Mouse (Mus musculus): ENCODE results near the gene Snx12. TPM values are rescaled to one million over a fixed set of nuclear protein-coding genes. Genes with fewer than 3 reads are reported as not detected.
"Not testable (repeated sequence)": the region's sequence is repeated elsewhere in the genome, so short reads cannot be mapped to it uniquely, and the experiment has no call there.

The Snx12 gene
- total RNA-seq, 2 experiments from 2014 or later: 47.4 to 58.4 TPM

- no peak for DNase-seq (ENCODE audit: low spot score in 2 of 2)
Measured at GRCm38 (mm10) chrX:101156369-101156768, 66.0 kb downstream of the Snx12 start.

DNA sequence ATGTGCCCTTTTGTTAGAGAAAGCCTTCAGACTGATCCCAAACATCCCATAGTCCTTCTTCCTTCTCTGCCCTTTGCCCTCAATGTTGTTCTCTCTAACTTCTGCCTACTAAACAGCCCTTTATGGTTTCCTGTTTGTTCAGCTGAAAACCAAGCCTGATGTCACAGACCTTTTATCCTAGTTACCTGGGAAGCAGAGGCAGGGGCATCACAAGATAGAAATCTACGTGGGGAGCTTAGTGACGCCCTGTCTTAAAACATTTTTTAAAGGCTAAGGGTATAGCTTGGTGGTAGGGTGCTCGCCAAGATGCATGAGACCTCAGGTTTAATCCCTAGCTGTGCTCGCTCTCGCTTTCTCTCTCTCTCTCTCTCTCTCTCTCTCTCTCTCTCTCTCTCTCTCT lies 74.9 kb downstream of the Snx12 start:
- no peak for DNase-seq (ENCODE audit: low spot score in 2 of 2)

- peak in 1 of 2 experiments; percentile 7 for DNase-seq (ENCODE audit: low spot score in 2 of 2)
Measured at GRCm38 (mm10) chrX:101131992-101132791, 90.2 kb downstream of the Snx12 start.

DNA sequence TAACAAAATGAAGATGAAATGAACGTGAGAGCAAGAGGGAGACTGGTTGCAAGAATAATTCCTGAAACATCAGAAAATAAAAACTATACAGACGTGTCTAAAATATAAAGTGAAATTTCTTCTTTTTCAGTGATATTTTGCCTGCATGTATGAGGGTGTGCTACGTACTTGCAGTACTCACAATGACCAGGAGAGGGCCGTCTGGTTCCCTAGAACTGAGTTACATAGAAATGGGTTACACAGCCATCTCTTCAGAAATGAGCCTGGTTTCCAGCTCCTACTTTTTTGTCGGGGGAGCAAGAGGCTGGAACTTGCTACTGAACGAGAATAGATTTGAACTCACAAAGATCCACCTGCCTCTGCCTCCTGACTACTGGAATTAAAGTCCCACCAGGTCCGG lies 91.4 kb downstream of the Snx12 start:
- DNase-seq (ENCODE audit: low spot score in 2 of 2): peak; percentile 21 to 61

DNA sequence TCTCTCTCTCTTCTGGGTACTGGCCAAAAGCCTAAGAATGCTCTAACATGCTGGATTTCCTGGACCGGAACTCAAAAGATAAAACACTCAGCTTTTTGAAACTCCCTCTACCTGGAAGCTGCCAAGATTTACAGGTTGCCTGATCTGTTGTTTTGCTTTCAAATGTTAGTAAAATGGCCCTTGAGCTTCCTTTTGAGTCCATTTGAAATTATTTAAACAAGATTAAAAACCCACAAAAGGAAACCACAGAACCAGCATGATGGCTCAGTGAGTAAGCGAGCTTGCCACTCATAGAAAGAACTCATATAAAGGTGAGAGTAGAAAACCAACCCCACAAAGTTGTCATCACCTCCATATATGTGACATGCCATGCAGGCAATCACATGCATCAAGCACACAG lies 93.8 kb downstream of the Snx12 start:
- DNase-seq (ENCODE audit: low spot score in 2 of 2): no peak

DNA sequence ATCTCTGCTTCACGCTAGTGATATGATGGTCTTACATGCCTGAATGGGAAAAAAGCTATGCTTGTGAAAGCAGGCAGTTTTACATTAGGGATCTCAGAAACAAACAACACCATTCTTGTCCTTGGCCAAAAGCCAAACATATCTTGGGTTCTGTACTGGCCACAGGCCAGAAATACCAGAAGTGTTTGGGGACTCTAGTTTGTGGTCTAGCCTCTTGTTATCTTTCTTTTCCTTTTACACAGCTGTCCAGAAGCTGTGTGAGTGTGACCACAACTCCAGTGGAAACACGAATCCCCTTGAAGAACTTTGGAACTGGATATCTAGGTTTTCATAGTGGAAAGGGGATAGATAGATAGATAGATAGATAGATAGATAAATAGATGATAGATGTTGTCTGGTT lies 95.4 kb downstream of the Snx12 start:
- DNase-seq (ENCODE audit: low spot score in 2 of 2): no peak

- peak in 1 of 2 experiments; percentile 10 for DNase-seq (ENCODE audit: low spot score in 2 of 2)
Measured at GRCm38 (mm10) chrX:101126474-101126955, 95.8 kb downstream of the Snx12 start.

DNA sequence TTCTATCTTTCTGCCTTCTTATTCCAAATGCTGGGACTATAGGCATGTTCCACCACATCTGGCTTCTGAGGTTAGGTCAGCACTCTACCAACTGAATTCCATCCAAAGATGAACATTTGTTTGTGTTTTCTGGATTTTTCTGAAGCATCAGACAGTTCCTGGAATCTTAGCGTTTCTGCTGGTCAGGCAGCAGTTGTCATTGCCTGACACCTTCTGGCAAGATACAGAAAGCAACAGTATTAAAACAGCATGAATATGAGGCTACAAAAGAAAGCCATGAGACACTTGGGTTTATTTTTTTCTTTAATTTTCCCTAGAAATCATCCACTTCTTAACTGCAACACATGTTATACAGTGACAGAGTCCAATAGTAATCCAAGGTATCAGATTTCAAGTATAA lies 101.8 kb downstream of the Snx12 start:
- DNase-seq (ENCODE audit: low spot score in 2 of 2): no peak

DNA sequence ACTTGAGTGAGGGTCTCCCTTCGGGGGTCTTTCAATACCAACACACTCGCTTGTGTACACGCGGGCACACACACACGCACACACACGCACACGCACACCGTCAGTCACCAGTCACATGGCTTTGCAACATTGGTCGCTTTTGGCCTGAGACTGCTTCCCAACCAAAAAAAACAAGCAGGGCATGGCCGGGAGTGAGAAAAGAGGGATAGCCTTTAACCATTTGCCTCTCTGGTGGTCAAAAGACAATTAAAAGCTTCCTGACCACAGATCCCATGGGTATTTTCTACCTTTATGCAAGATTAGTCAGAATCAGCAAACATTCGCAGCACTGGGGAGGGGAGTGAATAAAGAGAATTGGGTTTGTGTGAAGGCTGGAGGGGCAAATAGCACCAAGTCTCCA lies 136.4 kb downstream of the Snx12 start, which contains the start of gene Slc7a3:
Gene Slc7a3, minus strand, starts transcription at position 101 of the 400 bp plus-strand sequence.
- no peak for DNase-seq (ENCODE audit: low spot score in 2 of 2)

DNA sequence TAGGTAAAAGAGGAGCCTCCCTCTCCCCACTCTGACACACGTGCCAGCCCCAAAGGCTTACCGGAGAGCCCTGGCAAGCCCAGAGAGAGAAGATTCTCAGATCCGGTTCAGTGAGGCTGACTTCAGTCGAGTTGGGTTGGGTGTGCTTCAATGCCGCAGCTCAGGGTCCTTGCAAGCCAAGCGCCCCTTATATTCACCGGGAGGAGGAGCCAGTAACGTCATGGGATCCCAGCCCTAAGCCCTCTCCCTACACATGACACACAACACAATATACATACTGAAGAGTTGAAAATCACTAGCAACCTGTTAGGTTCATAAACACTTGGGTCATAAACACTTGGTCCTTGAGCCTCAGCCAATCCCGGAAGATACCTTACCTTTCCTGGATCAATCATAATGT lies 137.2 kb downstream of the Snx12 start:
- not testable (repeated sequence) for DNase-seq (ENCODE audit: low spot score in 2 of 2)

GRCm38 (mm10) chrX:101084192-101084591 lies 138.2 kb downstream of the Snx12 start:
- no peak for DNase-seq (ENCODE audit: low spot score in 2 of 2)

DNA sequence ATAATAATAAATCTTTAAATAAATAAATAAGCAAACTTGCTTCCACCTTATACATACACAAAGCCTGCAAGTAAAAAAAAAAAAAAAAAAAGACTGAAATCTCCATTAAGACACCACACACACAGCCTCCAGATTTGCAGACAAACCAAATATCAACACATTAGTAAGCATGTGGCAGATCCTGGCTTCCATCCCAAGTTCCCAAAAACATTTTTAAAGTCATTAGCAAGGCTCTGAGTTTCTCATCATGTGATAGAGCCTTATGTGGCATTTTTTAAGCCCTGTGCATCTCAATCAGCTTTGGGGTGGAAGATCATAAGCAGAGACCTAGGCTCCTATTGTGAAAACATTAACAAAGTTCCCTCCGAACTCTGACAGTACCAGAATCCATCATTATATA lies 157.1 kb downstream of the Snx12 start:
- no peak for DNase-seq (ENCODE audit: low spot score in 2 of 2)

DNA sequence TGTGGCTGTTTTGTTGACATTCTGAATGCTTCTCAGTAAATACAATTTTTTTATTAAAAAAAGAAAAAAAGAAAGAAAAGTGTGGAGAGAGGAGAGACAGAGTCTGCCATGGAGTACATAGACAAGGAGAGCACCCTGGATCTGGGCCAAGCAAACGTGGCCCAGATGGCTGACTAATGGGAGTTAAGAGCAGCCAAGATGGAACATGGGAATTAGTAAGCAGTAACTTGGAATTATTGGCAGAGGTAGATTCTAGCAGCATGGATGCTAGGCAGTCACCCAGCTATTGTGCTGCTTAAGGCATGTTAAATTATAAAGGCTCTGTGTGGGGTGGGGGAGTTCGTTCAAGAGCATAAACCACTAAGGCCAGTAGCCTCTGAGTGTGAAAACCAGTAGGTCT lies 158.9 kb downstream of the Snx12 start:
- no peak for DNase-seq (ENCODE audit: low spot score in 2 of 2)

DNA sequence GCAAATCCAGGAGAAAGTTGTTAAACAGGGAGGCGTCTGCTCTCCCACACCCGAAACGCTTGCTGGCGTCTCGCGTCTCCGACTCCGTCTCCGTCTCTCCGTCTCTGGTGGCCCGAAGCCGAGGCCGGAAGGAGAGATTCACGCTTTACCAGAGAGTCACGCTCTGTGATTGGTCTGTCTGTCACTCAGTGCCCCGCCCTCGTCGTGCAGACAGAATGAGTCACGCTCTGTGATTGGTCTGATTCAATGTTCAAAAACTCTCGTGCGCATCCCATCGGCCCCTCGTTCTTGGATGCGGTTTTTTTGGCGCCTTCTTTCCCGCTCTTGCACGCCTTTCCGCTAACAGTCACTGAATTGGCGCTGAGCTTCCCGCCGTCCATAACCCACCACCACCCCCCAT lies 162.8 kb downstream of the Snx12 start, which contains the start of gene Tex11:
Gene Tex11, minus strand, starts transcription at position 127 of the 400 bp plus-strand sequence.
- DNase-seq (ENCODE audit: low spot score in 2 of 2): no peak

Other genes with a start within 250 kb of the Snx12 start
- gene Tex11, start 162.9 kb downstream of the Snx12 start, total RNA-seq (2021): not detected
- under 1 TPM; 0.31 to 0.34 TPM for gene Slc7a3, start 136.5 kb downstream of the Snx12 start, total RNA-seq (2021)
- gene Foxo4, start 32.0 kb upstream of the Snx12 start, total RNA-seq (2021): 10 to 100 TPM; 59.1 to 60.3 TPM
- gene Gm614, start 41.4 kb upstream of the Snx12 start, total RNA-seq (2021): under 1 TPM in 1 of 2 experiments, not detected in 1; 0.52 TPM
- gene Il2rg, start 45.7 kb upstream of the Snx12 start, total RNA-seq (2021): 1 to 10 TPM; 7.2 to 9.6 TPM
- gene Gm20489, start 46.5 kb upstream of the Snx12 start, total RNA-seq (2021): not detected
- 10 to 100 TPM; 33.5 to 35.0 TPM for gene Med12, start 51.5 kb upstream of the Snx12 start, total RNA-seq (2021)
- 1 to 10 TPM; 2.1 to 2.2 TPM for gene Nlgn3, start 76.6 kb upstream of the Snx12 start, total RNA-seq (2021)
- 1 to 10 TPM; 1.6 to 2.0 TPM for gene Gjb1, start 153.8 kb upstream of the Snx12 start, total RNA-seq (2021)
- gene Zmym3, start 198.3 kb upstream of the Snx12 start, total RNA-seq (2021): 10 to 100 TPM; 24.1 to 24.5 TPM
- 100 to 1,000 TPM; 151 to 172 TPM for gene Nono, start 206.8 kb upstream of the Snx12 start, total RNA-seq (2021)
- gene Itgb1bp2, start 226.5 kb upstream of the Snx12 start, total RNA-seq (2021): 100 to 1,000 TPM; 699 to 712 TPM